Mouse (Mus musculus): ENCODE results near the gene Sst. TPM values are rescaled to one million over a fixed set of nuclear protein-coding genes. Genes with fewer than 3 reads are reported as not detected.
A peak's percentile ranks its signal among the peaks of the same experiment; 100 is the strongest.

Gene Sst
- polyA plus RNA-seq, 1 experiment from 2014 or later: 74.9 TPM

GRCm38 (mm10) chr16:23897984-23898586 is 7.3 kb upstream of the Sst start:
- ATAC-seq (ENCODE audit: low FRiP score): peak; percentile 85
- Histone ChIP-seq H3K27me3 (ENCODE audit: control insufficient read depth, insufficient read depth, low read length) (no peaks in the 10 kb centered on the region), H3K4me1 (replicated peaks; ENCODE audit: control insufficient read depth, insufficient read depth, low read length) (no peaks in the 10 kb centered on the region; the same call in 1 of the 2 replicates), H3K9ac (ENCODE audit: low read depth, low read length) (peak overlapping the region; percentile 29), H3K4me3 (ENCODE audit: low read depth, low read length) (no peak overlapping the region), H3K27ac (ENCODE audit: low read depth, low read length) (no peak overlapping the region), H3K4me2 (replicated peaks; ENCODE audit: low read depth, low read length) (peak overlapping the region; percentile 25), H3K36me3 (ENCODE audit: control insufficient read depth, insufficient read depth, low read length) (no peaks in the 10 kb centered on the region), H3K9me3 (ENCODE audit: control insufficient read depth, low read length) (no peaks in the 10 kb centered on the region)
- WGBS: 18% methylated on average over 15 of the region's 15 CpGs
- peak; percentile 79 for DNase-seq (ENCODE audit: low spot score)

- peak; percentile 8; the same call in 1 of the 2 replicates for ATAC-seq (ENCODE audit: low FRiP score)
- no peak overlapping the region for H3K4me2 ChIP-seq (replicated peaks; ENCODE audit: low read depth, low read length)
- H3K27me3 ChIP-seq (ENCODE audit: control insufficient read depth, insufficient read depth, low read length): no peaks in the 10 kb centered on the region
- WGBS: 59% methylated on average over 5 of the region's 5 CpGs
- no peaks in the 10 kb centered on the region for H3K9me3 ChIP-seq (ENCODE audit: control insufficient read depth, low read length)
- no peak overlapping the region for H3K4me3 ChIP-seq (ENCODE audit: low read depth, low read length)
- H3K4me1 ChIP-seq (replicated peaks; ENCODE audit: control insufficient read depth, insufficient read depth, low read length): no peaks in the 10 kb centered on the region; the same call in 1 of the 2 replicates
- H3K36me3 ChIP-seq (ENCODE audit: control insufficient read depth, insufficient read depth, low read length): no peaks in the 10 kb centered on the region
- H3K9ac ChIP-seq (ENCODE audit: low read depth, low read length): no peak overlapping the region
- H3K27ac ChIP-seq (ENCODE audit: low read depth, low read length): no peak overlapping the region
- no peak for DNase-seq (ENCODE audit: low spot score)
Measured at GRCm38 (mm10) chr16:23897486-23897885, 6.7 kb upstream of the Sst start.

GRCm38 (mm10) chr16:23895135-23895534 is 4.4 kb upstream of the Sst start:
- H3K4me1 ChIP-seq (replicated peaks; ENCODE audit: control insufficient read depth, insufficient read depth, low read length): peaks cover 3% of the 10 kb centered on the region
- no peaks in the 10 kb centered on the region for H3K36me3 ChIP-seq (ENCODE audit: control insufficient read depth, insufficient read depth, low read length)
- no peak for DNase-seq (ENCODE audit: low spot score)
- peaks cover 7% of the 10 kb centered on the region for H3K27me3 ChIP-seq (ENCODE audit: control insufficient read depth, insufficient read depth, low read length)
- 85% methylated on average over 3 of the region's 3 CpGs for WGBS
- no peak overlapping the region for H3K4me3 ChIP-seq (ENCODE audit: low read depth, low read length)
- no peak overlapping the region for H3K4me2 ChIP-seq (replicated peaks; ENCODE audit: low read depth, low read length)
- H3K27ac ChIP-seq (ENCODE audit: low read depth, low read length): no peak overlapping the region
- H3K9me3 ChIP-seq (ENCODE audit: control insufficient read depth, low read length): no peaks in the 10 kb centered on the region
- ATAC-seq (ENCODE audit: low FRiP score): no peak
- no peak overlapping the region for H3K9ac ChIP-seq (ENCODE audit: low read depth, low read length)

GRCm38 (mm10) chr16:23890151-23890550 is 607 bp downstream of the Sst start:
- no peak for ATAC-seq (ENCODE audit: low FRiP score)
- peak; percentile 29 for DNase-seq (ENCODE audit: low spot score)
- WGBS: 9% methylated on average over 9 of the region's 9 CpGs
- peak overlapping the region; percentile 39 for H3K4me2 ChIP-seq (replicated peaks; ENCODE audit: low read depth, low read length)
- H3K36me3 ChIP-seq (ENCODE audit: control insufficient read depth, insufficient read depth, low read length): no peaks in the 10 kb centered on the region
- no peaks in the 10 kb centered on the region for H3K9me3 ChIP-seq (ENCODE audit: control insufficient read depth, low read length)
- no peak overlapping the region for H3K9ac ChIP-seq (ENCODE audit: low read depth, low read length)
- H3K27ac ChIP-seq (ENCODE audit: low read depth, low read length): no peak overlapping the region
- peaks cover 3% of the 10 kb centered on the region; the same call in 1 of the 2 replicates for H3K4me1 ChIP-seq (replicated peaks; ENCODE audit: control insufficient read depth, insufficient read depth, low read length)
- peak overlapping the region; percentile 20 for H3K4me3 ChIP-seq (ENCODE audit: low read depth, low read length)
- peaks cover 9% of the 10 kb centered on the region for H3K27me3 ChIP-seq (ENCODE audit: control insufficient read depth, insufficient read depth, low read length)

GRCm38 (mm10) chr16:23887910-23888579 is 2.7 kb downstream of the Sst start:
- H3K4me2 ChIP-seq (replicated peaks; ENCODE audit: low read depth, low read length): no peak overlapping the region
- no peak overlapping the region for H3K4me3 ChIP-seq (ENCODE audit: low read depth, low read length)
- no peak overlapping the region for H3K27ac ChIP-seq (ENCODE audit: low read depth, low read length)
- peaks cover 9% of the 10 kb centered on the region for H3K27me3 ChIP-seq (ENCODE audit: control insufficient read depth, insufficient read depth, low read length)
- no peaks in the 10 kb centered on the region for H3K36me3 ChIP-seq (ENCODE audit: control insufficient read depth, insufficient read depth, low read length)
- no peak for DNase-seq (ENCODE audit: low spot score)
- no peaks in the 10 kb centered on the region for H3K9me3 ChIP-seq (ENCODE audit: control insufficient read depth, low read length)
- ATAC-seq (ENCODE audit: low FRiP score): peak; percentile 43; the same call in 1 of the 2 replicates
- H3K9ac ChIP-seq (ENCODE audit: low read depth, low read length): no peak overlapping the region
- peaks cover 3% of the 10 kb centered on the region; the same call in 1 of the 2 replicates for H3K4me1 ChIP-seq (replicated peaks; ENCODE audit: control insufficient read depth, insufficient read depth, low read length)
- WGBS: 52% methylated on average over 10 of the region's 10 CpGs

GRCm38 (mm10) chr16:23885098-23885497 is 5.7 kb downstream of the Sst start:
- Histone ChIP-seq H3K27me3 (ENCODE audit: control insufficient read depth, insufficient read depth, low read length) (peaks cover 2% of the 10 kb centered on the region), H3K9ac (ENCODE audit: low read depth, low read length) (no peak overlapping the region), H3K4me1 (replicated peaks; ENCODE audit: control insufficient read depth, insufficient read depth, low read length) (0 out of 2 replicates have a peak, but pooled peaks cover under 1% of the 10 kb centered on the region), H3K27ac (ENCODE audit: low read depth, low read length) (no peak overlapping the region), H3K4me2 (replicated peaks; ENCODE audit: low read depth, low read length) (no peak overlapping the region), H3K9me3 (ENCODE audit: control insufficient read depth, low read length) (no peaks in the 10 kb centered on the region), H3K4me3 (ENCODE audit: low read depth, low read length) (no peak overlapping the region), H3K36me3 (ENCODE audit: control insufficient read depth, insufficient read depth, low read length) (no peaks in the 10 kb centered on the region)
- ATAC-seq (ENCODE audit: low FRiP score): no peak
- no peak for DNase-seq (ENCODE audit: low spot score)
- 80% methylated on average over 12 of the region's 12 CpGs for WGBS

GRCm38 (mm10) chr16:23855242-23855641 is 35.5 kb downstream of the Sst start:
- DNase-seq (ENCODE audit: low spot score) (no peak), ATAC-seq (ENCODE audit: low FRiP score) (no peak)
- no peak overlapping the region for H3K4me3 ChIP-seq (ENCODE audit: low read depth, low read length)
- H3K9me3 ChIP-seq (ENCODE audit: control insufficient read depth, low read length): no peaks in the 10 kb centered on the region
- H3K4me1 ChIP-seq (replicated peaks; ENCODE audit: control insufficient read depth, insufficient read depth, low read length): no peaks in the 10 kb centered on the region
- WGBS: 87% methylated on average over 1 of the region's 1 CpGs
- H3K27me3 ChIP-seq (ENCODE audit: control insufficient read depth, insufficient read depth, low read length): no peaks in the 10 kb centered on the region
- no peak overlapping the region for H3K27ac ChIP-seq (ENCODE audit: low read depth, low read length)
- H3K9ac ChIP-seq (ENCODE audit: low read depth, low read length): no peak overlapping the region
- no peak overlapping the region for H3K4me2 ChIP-seq (replicated peaks; ENCODE audit: low read depth, low read length)
- H3K36me3 ChIP-seq (ENCODE audit: control insufficient read depth, insufficient read depth, low read length): no peaks in the 10 kb centered on the region

- H3K9me3 ChIP-seq (ENCODE audit: control insufficient read depth, low read length): no peaks in the 10 kb centered on the region
- no peak overlapping the region for H3K27ac ChIP-seq (ENCODE audit: low read depth, low read length)
- no peaks in the 10 kb centered on the region for H3K4me1 ChIP-seq (replicated peaks; ENCODE audit: control insufficient read depth, insufficient read depth, low read length)
- ATAC-seq (ENCODE audit: low FRiP score) (no peak), DNase-seq (ENCODE audit: low spot score) (no peak)
- H3K4me3 ChIP-seq (ENCODE audit: low read depth, low read length): no peak overlapping the region
- no peaks in the 10 kb centered on the region for H3K36me3 ChIP-seq (ENCODE audit: control insufficient read depth, insufficient read depth, low read length)
- no peaks in the 10 kb centered on the region for H3K27me3 ChIP-seq (ENCODE audit: control insufficient read depth, insufficient read depth, low read length)
- no peak overlapping the region for H3K9ac ChIP-seq (ENCODE audit: low read depth, low read length)
- no peak overlapping the region for H3K4me2 ChIP-seq (replicated peaks; ENCODE audit: low read depth, low read length)
Measured at GRCm38 (mm10) chr16:23849720-23850119, 41.0 kb downstream of the Sst start.

- H3K4me1 ChIP-seq (replicated peaks; ENCODE audit: control insufficient read depth, insufficient read depth, low read length): no peaks in the 10 kb centered on the region
- H3K27me3 ChIP-seq (ENCODE audit: control insufficient read depth, insufficient read depth, low read length): no peaks in the 10 kb centered on the region
- no peaks in the 10 kb centered on the region for H3K36me3 ChIP-seq (ENCODE audit: control insufficient read depth, insufficient read depth, low read length)
- no peak overlapping the region for H3K27ac ChIP-seq (ENCODE audit: low read depth, low read length)
- H3K4me2 ChIP-seq (replicated peaks; ENCODE audit: low read depth, low read length): no peak overlapping the region
- ATAC-seq (ENCODE audit: low FRiP score) (no peak), DNase-seq (ENCODE audit: low spot score) (no peak)
- no peak overlapping the region for H3K4me3 ChIP-seq (ENCODE audit: low read depth, low read length)
- H3K9ac ChIP-seq (ENCODE audit: low read depth, low read length): no peak overlapping the region
- no peaks in the 10 kb centered on the region for H3K9me3 ChIP-seq (ENCODE audit: control insufficient read depth, low read length)
Measured at GRCm38 (mm10) chr16:23849176-23849575, 41.6 kb downstream of the Sst start.
